Mouse (Mus musculus) heart, postnatal 14 days (tissue): ENCODE measurements around the gene Gpsm1. TPM values are rescaled to one million over a fixed set of nuclear protein-coding genes. Genes with fewer than 3 reads are reported as not detected.

Source experiments
- DNase-seq, 2 experiments: peaks; one replicate each; pipeline ENCODE4 v3.0.0; 2021 to 2022
- intact Hi-C: fragments of 180-260 bp; cut with DNase I; formaldehyde crosslinking; loops from one replicate; pipeline ENCODE4 v1.15.1; 2025
- long read RNA-seq, 2 experiments: library from polyadenylated mRNA; stranded (forward); transcript quantifications; one replicate each; pipeline ENCODE4 v2.0.0; 2021
- total RNA-seq, 2 experiments: library from RNA; stranded (reverse); gene quantifications; 2 replicates each; pipeline ENCODE4 v1.2.3; 2021

The Gpsm1 gene
- 100 to 1,000 TPM; 200 to 237 TPM for total RNA-seq
- long read RNA-seq, experiment 1, transcript Gpsm1-202 (14 exons, 3,384 nt), result major isoform, 5 of 199 reads
- long read RNA-seq, experiment 1, transcript Gpsm1-204 (5 exons, 2,043 nt), result major isoform, 5 of 199 reads
- long read RNA-seq, experiment 1, partial matches to known transcripts, result 172 of 199 reads
- long read RNA-seq, experiment 1, other reads (novel, unspliced or antisense), result 10 of 199 reads
- long read RNA-seq, experiment 2, transcript Gpsm1-202 (14 exons, 3,384 nt), result major isoform, 5 of 141 reads
- long read RNA-seq, experiment 2, partial matches to known transcripts, result 91 of 141 reads
- long read RNA-seq, experiment 2, other reads (novel, unspliced or antisense), result 38 of 141 reads

- intact Hi-C loops, result loop anchor here (5.0 kb wide), 1 partner anchor 37 kb away; the partner anchor contains the start of gene Dnlz
- peak; percentile 89 to 90 for DNase-seq
Observed at GRCm38 (mm10) chr2:26315072-26315924, at the start of gene Gpsm1. TSS of gene Gpsm1 (plus strand) at chr2:26315515.

DNA sequence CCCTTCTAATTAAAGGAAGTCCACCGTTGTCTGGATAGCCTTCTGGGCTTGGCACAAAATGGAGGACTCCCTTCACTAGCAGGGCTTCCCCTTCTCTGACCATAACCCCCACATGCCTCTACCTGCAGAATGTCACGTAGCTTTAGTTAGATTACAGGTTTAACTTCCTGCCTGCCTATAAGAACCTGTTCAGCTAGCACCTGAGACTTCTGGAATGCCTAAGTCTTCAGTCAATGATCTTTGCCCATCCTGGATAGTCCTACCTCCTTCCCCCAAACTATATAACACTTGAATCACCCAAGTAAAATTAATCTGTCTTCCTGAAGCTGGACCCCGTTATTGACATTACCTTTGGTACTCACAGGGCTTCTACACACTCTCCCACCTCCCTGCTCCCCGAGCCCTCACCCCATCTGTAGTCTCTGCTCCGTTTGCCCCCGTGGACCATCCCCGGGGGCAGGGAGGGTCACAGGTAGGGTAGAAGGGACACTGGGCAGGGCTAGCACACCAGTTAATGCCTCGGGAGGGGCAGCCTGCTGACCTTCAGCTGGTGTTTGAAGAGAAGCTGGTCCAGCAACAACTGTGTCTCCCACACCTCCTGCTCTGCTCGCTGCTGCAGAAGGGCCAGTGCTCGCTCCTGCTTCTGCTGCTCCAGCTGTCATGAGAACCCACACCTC is 49.1 kb upstream of the Gpsm1 start:
- intact Hi-C loops, result no loop called here
- DNase-seq, result no peak

- intact Hi-C loops, result no loop called here
- DNase-seq, result no peak
Observed at GRCm38 (mm10) chr2:26268216-26268615, 47.1 kb upstream of the Gpsm1 start.

DNA sequence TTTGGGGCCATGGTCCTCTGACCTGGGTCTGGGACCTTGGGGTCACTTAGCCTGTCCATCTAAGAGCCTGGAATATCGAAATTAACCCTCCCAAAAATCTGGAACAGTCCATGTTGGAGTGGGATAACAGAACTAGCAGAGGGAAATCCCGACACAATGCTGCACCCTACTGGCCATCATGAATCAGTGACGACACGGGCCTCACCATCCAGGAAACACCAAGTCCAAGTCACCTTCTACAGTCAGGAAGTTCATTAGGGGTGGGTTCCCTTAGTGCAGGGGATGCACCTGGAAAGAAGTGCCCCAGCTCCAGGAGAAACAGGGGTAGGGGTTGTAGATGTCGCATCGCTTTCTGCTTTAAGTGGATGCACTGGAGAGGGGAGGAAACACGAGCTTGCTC is 41.7 kb upstream of the Gpsm1 start:
- intact Hi-C loops, result loop anchor here (1.0 to 10.0 kb wide), 3 partner anchors 91 to 219 kb away; no protein-coding TSS in a partner anchor
- DNase-seq, result peak; percentile 63 to 72

DNA sequence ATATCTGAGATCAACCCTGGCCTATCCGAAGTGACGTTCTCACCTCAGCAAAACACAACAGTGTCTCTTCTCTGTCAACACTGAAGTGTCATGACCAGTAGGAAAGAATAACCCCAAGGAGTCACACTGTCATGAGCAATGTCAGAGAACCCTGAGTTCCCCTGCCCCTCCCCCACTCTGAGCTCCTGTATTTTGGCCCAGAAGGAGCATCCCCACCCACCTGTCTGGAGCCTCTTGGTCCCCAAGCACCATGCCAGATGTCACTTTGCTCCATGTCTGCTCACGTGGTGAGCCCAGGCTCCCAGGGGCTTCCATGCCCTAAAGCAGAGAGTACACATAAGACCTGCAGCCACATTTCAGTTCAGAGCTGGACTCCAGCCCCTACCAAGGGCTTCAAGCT is 35.6 kb upstream of the Gpsm1 start:
- no peak for DNase-seq
- intact Hi-C loops, result loop anchor here (10.0 kb wide), 1 partner anchor 225 kb away; no protein-coding TSS in a partner anchor

- no peak for DNase-seq
- intact Hi-C loops, result no loop called here
Observed at GRCm38 (mm10) chr2:26280594-26280993, 34.7 kb upstream of the Gpsm1 start.

- DNase-seq, result peak; percentile 31 to 54
- intact Hi-C loops, result no loop called here
Observed at GRCm38 (mm10) chr2:26285804-26286203, 29.5 kb upstream of the Gpsm1 start.

DNA sequence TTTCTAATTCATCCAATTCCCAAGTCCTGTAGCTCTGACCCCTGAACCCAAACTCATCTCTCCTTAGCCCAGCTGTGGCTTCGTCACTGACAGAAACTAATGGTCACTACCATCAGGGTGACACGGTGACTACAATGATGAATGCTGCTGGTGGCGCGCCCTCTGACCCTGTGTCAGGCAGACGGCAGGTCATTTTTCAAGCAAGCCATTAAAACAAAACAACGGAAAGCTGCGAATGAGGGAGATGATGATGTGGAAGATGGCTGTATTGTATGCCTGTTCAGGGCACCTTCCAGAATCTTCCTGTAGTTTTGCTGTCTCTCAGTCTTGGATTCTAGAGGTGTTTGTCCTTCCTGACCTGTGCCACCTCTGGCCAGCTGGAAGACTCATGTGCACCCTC is 28.9 kb upstream of the Gpsm1 start:
- intact Hi-C loops, result no loop called here
- DNase-seq, result no peak

GRCm38 (mm10) chr2:26290133-26290532 is 25.2 kb upstream of the Gpsm1 start:
- no peak for DNase-seq
- intact Hi-C loops, result no loop called here

- intact Hi-C loops, result no loop called here
- no peak for DNase-seq
Observed at GRCm38 (mm10) chr2:26294457-26294856, 20.9 kb upstream of the Gpsm1 start, which contains the start of gene Ccdc187. TSS of gene Ccdc187 (minus strand) at chr2:26294557.

- no peak for DNase-seq
- intact Hi-C loops, result no loop called here
Observed at GRCm38 (mm10) chr2:26296606-26297195, 18.6 kb upstream of the Gpsm1 start.

- no peak for DNase-seq
Observed at GRCm38 (mm10) chr2:26298208-26298855, 17.0 kb upstream of the Gpsm1 start.

DNA sequence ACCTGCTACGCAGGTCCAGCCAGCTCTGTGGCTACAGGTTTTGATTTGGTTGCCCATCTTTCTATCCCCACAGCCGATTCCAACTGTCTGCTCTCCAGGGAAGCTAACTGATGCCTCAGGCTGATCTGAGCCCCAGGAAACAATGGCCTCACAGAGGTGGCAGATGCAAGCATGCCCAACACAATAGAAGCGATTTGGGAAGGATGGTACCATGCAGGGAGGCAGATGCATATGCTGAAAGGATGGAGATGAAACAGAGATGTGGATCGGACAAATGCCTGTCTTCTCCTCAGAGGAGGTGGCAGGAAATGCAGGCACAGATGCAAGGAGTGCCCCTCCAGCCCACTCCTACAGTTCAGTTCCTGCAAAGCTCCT is 16.5 kb upstream of the Gpsm1 start:
- intact Hi-C loops, result no loop called here
- DNase-seq, result no peak

More at GRCm38 (mm10) chr2:26298208-26298855, 17.0 kb upstream of the Gpsm1 start:
- intact Hi-C loops, result no loop called here

DNA sequence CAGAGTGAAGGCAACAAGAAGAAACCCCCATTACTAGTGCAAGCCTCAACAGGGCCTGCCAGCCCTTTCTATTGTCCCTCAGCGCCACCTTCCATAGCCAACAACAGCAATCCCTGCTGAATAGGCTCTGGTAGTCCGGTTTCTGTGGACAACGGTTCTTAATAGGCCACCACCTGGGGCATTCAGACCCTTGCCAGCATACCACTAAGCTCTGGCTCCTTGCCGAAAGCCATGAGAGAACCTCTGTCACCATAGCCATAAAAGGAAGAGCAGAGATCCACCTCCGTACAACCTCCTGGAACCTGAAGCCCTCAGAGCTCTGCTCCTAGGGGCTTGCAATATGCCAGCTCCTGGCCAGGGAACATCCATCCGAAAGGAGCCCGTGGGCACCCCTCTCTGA is 16.0 kb upstream of the Gpsm1 start:
- DNase-seq, result no peak
- intact Hi-C loops, result no loop called here

GRCm38 (mm10) chr2:26300161-26300807 is 15.0 kb upstream of the Gpsm1 start:
- no peak for DNase-seq
- intact Hi-C loops, result loop anchor here (2.0 to 5.0 kb wide), 2 partner anchors 53 to 262 kb away; partner anchors contain the start of gene Dnlz

- intact Hi-C loops, result loop anchor here (2.0 to 5.0 kb wide), 2 partner anchors 52 to 262 kb away; partner anchors contain the start of gene Dnlz
- peak; percentile 87 to 92 for DNase-seq
Observed at GRCm38 (mm10) chr2:26300808-26301174, 14.5 kb upstream of the Gpsm1 start.

- intact Hi-C loops, result loop anchor here (5.0 kb wide), 1 partner anchor 260 kb away; no protein-coding TSS in a partner anchor
- DNase-seq, result no peak
Observed at GRCm38 (mm10) chr2:26302005-26302503, 13.3 kb upstream of the Gpsm1 start.

- DNase-seq, result no peak
- intact Hi-C loops, result loop anchor here (5.0 kb wide), 1 partner anchor 258 kb away; no protein-coding TSS in a partner anchor
Observed at GRCm38 (mm10) chr2:26304711-26305110, 10.6 kb upstream of the Gpsm1 start.

- DNase-seq, result no peak
- intact Hi-C loops, result no loop called here
Observed at GRCm38 (mm10) chr2:26305555-26305954, 9.8 kb upstream of the Gpsm1 start.
